Mouse (Mus musculus) mouse trophoblast stem cell (cell line): Measurements from ENCODE around the gene Dnah12.
"Not testable (repeated sequence)": the region's sequence is repeated elsewhere in the genome, so short reads cannot be mapped to it uniquely, and the experiment has no call there.

Experiments
- in situ Hi-C, 2 experiments: fragments of 300-500 bp; cut with MseI, MboI; formaldehyde crosslinking; loops; 2 replicates in 1 of 2; 3 replicates in 1 of 2; pipeline ENCODE4 v1.15.1; 2025

Dnah12 gene

GRCm38 (mm10) chr14:26692974-26693373 lies at the start of gene Dnah12:
Gene Dnah12 (plus strand): TSS chr14:26693274.
- in situ Hi-C loops: no loop called here

- in situ Hi-C loops: no loop called here
Observed at GRCm38 (mm10) chr14:26645989-26646650, 47.0 kb upstream of the Dnah12 start.

DNA sequence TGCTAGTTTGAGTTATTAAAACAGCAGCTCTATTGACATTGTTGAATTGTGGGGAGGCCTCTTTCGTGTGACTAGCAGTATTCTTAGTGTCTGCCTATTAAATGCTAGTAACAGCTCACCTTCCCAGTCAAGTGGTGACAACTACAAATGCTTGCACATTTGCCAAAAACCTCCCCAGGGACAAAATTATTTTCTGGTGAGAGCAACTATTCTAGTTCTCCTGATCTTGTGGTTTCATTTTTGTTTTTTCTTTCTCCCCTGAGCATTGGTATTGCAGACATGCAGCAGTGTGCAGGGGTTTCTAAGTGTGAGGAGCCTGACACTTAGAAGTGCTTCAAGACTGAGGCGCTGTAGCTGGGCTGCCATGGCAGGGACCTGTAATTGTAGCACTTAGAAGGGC lies 45.3 kb upstream of the Dnah12 start:
- in situ Hi-C loops: no loop called here

GRCm38 (mm10) chr14:26651901-26652300 lies 41.2 kb upstream of the Dnah12 start:
- in situ Hi-C loops: no loop called here

DNA sequence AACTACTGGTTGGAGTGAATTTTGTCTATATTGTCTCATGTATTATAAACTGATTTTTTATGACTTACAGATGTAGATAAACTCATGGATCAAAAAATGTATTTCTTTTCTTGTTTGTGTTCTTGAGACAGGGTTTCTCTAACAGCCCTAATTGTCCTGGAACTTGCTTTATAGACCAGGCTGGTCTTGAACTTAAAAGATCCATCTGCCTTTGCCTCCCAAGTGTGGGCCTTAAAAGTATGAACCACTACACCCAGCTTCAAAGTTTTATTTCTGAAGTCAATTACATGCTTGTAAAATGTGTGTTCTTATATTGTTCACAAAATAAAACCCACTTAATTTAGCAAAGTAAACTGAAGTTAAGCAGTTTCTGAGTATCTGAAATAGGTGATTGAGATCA lies 34.9 kb upstream of the Dnah12 start:
- in situ Hi-C loops: no loop called here

- in situ Hi-C loops: no loop called here
Observed at GRCm38 (mm10) chr14:26660233-26660632, 32.8 kb upstream of the Dnah12 start.

DNA sequence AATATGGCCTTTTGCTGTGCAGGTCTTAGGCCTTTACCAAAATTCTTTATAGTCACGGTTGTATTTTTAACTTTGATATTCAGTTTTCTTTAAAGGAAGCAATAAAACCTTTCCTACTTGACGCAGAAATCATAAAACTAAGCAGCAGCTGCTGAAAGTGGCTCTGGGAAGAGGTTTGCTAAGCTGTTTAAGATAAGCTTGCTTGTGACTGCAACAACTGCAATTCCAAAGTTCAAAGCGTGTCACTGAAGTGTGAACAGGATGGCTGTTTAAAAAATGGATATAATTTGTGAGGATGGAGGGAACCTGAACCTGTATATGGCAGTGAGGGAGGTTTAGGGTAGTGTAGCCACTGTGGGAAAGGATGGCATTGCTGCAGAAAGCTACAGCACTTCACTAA lies 31.1 kb upstream of the Dnah12 start:
- in situ Hi-C loops: no loop called here

DNA sequence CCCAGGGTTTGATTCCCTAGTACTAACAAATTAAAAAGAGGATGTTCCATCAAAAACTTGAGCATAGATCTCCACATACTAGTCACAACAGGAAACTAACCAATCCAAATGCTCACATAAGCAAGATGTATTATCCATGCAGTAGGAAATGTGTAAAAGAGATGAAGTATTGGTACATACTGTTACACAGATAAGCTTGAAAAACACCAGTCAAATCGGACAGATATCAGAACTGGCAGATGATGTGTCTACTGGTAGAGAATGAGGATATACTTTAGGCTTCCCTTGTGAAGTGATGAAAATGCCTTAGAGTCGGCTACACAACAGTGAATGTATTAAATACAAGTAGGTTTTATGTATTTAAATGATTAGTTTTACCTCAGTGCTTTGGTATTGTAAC lies 30.6 kb upstream of the Dnah12 start:
- in situ Hi-C loops: no loop called here

- in situ Hi-C loops: no loop called here
Observed at GRCm38 (mm10) chr14:26663851-26664250, 29.2 kb upstream of the Dnah12 start.

DNA sequence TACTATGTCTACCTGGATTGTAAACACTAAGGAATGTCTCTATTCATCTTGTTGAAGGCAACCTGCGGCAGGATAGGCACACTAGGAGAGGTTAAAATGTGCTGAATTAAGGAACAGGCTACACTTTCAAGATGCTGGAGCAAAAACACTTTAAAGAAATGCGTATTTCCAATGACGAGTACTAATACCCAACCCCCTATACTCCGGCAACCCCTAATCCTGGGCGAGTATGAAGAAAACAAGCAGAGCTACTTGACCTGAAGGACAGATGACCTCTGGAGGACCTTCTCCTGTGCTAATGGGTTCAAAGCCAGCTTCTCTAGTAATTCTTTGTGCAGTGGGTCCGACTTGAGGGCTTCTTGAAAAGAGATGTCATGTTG lies 25.1 kb upstream of the Dnah12 start:
- in situ Hi-C loops: no loop called here

DNA sequence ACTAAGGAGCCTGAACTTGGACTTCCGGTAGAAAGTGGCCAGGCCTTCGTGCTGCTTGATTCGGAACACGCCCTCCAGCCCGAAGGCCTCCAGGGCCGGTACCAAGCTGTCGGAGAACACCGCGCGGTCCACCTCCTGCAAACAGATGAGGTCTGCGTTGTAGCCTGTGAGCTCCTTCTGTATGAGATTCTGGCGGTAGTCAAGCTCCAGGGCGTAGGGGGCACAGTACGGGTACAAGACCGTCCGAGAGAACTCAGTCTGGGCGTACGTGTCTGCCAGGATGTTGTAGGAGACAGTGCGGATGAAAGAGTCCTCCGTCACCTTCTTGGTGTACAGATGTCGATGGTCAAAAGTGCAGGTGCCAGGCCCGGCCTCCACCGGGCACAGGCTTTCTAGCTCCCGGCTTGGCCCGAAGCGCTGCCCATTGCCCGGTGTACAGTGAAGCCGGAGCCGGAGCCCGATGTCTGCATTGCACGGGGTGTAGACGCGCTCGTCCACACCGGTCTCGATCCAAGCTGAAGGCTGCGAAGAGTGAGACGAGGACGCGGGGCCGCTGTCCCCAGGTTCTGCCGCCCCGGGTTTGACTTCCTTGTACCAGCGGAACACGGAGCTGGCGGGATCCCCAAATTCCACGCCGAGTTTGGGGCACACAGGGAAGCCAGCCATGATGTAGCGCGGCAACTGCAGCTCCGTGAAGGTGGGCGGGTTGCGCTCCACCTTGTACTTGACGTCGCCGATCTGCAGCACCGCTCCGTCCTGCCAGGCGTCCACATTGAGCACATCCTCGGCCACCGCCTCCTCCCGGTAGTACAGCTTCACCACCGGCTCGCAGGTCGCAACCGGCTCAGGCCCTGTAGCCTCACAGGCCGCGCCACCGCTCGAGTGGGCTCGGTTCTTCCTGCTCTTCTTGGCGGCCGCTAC lies 24.4 kb upstream of the Dnah12 start:
- in situ Hi-C loops: no loop called here

- in situ Hi-C loops: no loop called here
Observed at GRCm38 (mm10) chr14:26669292-26670073, 23.6 kb upstream of the Dnah12 start, which contains the start of gene Pde12. Gene Pde12 (minus strand): TSS chr14:26669883.

- in situ Hi-C loops: no loop called here
Observed at GRCm38 (mm10) chr14:26670964-26671363, 22.1 kb upstream of the Dnah12 start.

DNA sequence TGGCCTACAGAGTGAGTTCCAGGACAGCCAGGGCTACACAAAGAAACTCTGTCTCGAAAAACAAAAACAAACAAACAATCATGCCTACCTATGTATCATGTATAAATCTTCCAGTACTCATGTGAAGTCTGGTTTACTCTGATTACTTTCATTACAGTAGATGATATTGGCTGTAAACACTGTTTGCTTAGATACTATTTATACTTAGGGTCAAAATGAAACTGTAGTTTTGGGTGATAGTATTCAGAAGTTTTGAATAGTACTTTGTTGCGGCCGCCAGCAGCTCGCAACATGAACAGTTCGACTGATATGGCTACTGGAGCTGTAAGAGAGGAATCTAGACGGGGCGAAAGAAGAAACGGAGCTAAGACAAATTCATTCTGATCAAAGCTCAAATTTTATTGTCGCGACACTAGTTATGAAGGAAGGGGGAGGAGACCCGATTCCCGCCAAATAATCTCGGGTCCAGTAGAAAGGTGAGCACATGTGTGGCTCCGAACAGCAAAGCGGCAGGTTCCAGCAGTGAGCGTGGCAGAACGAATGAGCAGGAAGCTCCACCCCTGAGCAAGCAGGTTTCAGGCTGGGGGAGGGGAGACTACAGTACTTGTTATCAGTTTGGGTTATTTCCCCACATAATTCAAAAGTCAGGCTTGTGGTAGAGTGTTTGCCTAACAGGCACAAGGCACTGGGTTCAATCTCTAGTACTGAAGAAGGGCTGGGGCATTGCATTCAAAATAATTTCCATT lies 21.0 kb upstream of the Dnah12 start:
- in situ Hi-C loops: not testable (repeated sequence)

DNA sequence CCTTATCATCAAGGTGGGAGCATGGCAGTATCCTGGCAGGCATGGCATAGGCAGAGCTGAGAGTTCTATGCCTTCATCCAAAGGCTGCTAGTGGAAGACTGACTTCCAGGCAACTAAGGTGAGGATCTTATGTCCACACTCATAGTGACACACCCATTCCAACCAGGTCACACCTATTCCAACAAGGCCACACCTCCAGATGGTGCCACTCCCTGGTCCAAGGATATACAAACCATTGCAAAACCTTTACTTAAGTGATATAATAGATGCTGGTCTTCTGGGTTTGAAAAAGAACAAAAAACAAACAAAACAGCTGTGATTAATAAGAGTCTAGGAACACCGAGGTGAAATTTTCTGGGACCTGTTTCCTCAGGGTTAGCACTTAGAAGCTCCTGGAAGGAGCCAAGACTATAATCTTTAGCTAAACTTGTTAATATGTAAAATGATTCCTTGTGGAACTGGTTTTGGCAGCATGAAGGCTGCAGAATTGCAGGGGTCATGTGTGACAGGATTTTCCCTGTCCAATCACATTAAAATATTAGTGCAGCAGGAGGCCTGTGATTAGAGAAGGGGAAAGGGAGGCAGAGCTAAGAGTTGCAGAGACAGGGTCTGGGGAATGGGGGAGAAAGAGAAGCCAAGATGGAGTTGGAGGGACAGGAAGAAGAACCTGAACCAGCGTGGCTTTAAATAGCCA lies 18.5 kb upstream of the Dnah12 start:
- in situ Hi-C loops: not testable (repeated sequence)

GRCm38 (mm10) chr14:26675371-26675770 lies 17.7 kb upstream of the Dnah12 start:
- in situ Hi-C loops: no loop called here

DNA sequence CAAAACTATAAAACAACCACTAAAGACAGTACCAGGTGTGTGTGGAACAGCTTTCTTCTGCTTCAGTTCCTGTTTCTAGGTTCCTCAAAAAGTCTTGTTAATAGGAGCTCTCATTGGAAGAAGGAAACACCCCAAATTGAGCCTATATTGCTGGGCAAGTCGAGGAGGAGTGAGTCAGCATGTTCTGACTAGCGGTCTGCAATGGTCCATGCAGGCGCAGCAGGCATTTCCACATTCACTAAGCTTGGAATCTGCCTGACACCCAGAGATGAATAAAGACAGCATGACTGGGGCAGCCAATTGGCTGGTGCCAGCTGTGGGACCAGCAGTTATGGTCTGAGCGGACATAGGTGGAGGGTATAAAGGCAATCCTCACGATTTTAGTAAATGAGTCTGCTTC lies 17.3 kb upstream of the Dnah12 start:
- in situ Hi-C loops: no loop called here

DNA sequence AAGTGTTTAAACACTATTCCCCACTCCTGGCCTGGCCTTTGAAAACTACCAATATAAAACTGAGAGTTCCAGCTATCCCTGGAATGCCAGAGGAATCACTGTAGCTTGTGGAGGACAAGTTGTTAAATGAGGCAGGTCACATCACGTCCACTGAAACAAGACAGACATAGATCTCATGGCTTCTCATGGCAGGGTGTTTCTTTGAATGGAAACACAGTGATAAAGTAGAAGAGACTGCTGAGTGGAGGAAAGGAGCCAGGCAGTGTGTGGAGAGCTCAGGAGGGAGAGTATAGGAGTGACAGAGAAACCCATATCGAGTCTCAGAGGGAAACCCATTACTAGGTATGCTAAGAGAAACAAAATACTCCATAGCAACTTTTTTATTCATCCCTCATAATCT lies 2.3 kb upstream of the Dnah12 start:
- in situ Hi-C loops: no loop called here

GRCm38 (mm10) chr14:26691363-26691762 lies 1.7 kb upstream of the Dnah12 start:
- in situ Hi-C loops: no loop called here

DNA sequence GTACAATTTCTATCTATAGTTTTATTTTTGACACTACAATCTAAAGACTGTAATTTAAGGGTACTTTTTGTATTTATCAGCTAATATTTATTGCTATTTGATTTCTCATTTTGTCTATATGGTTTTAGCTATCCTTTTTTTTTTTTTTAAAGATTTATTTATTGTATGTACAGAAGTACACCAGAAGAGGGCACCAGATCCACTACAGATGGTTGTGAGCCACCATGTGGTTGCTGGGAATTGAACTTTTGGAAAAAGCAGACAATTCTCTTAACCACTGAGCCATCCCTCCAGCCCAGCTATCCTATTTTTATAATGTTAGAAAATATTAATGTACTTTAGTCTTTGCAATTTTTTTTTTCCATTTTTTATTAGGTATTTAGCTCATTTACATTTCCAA lies 4.8 kb downstream of the Dnah12 start:
- in situ Hi-C loops: no loop called here

GRCm38 (mm10) chr14:26705246-26705645 lies 12.2 kb downstream of the Dnah12 start:
- in situ Hi-C loops: not testable (repeated sequence)
